Mouse (Mus musculus): Measurements from ENCODE around the gene Spop.

The Spop gene

DNA sequence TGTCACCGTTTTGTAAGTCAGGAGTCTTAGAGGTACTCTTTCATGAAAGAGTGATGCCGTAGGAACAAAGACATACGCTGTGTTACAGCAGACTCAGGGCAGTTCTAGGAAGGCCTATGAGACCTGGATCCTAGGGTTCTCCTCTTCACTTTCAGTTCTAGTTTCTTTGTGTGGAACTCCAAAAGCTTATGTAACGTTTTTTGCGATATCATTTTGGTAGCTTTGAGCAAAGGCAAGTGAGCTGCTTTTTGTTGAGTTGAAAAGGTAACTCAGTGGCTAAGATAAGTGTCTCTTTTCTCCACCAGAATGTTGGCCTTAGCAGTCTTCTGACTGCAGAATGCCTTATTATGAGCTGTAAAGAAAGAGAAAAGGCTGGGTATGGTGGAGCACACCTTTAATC lies 3.5 kb downstream of the Spop start:
- no peak for DNase-seq (ENCODE audit: low read depth, low spot score)

DNA sequence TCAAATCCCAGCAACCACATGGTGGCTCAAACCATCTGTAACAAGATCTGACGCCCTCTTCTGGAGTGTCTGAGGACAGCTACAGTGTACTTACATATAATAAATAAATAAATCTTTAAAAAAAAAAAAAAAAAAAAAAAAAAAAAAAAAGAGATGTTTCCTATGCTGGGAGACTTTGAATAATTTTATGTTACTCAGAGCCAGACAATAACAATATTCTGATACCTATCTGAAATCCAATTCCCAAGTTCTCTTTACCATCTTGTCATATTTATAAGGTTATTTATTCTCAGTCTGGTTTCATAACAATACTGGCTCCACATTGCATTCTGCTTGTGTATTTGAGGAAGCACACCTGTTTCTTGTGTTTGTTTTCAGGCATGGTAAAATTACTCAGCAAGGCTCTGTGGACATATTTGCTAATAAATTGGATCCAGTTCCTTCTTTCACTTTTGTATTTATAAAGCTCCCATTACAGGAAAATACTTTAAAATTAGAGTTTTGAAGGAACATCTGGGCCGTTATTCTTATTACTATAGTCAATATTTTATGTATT lies 7.1 kb downstream of the Spop start:
- DNase-seq (ENCODE audit: low read depth, low spot score), result no peak

DNA sequence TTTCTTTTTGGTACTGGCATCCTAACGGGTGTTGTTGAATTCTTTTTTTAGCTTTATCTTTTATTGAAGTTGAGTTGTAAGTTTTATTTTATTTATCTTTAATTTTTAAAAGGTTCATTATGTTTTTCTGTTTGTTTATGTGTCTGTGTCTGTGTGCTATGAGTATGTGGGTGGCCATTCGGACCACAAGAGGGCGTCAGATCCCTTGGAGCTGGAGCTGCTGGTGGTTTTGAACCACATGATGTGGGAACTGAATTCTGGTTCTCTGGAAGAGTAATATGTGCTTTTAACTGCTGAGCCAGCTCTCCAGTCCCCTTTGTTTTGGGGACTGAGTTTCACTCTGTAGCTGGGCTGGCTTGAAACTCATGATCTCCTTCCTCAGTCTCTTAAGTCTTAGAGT lies 9.6 kb downstream of the Spop start:
- DNase-seq (ENCODE audit: low read depth, low spot score), result no peak

DNA sequence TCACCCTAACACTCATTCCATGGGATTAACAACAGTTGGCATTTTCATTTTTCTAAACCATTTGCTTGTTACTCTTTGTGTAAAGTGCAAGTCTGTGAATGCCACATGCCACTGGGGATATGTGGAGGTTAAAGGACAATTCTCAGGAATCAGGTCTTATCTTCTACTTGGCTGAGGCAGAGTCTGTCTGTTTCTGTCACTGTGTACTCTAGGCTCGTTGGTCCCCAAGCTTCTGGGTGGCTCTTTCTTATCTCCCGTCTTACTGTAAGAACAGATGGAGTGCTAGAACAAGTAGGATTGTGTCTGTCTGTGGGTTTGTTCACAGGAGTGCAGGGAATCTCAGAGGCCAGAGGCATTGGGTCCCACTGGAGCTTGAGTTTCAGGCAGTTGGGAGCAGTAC lies 17.5 kb downstream of the Spop start:
- DNase-seq (ENCODE audit: low read depth, low spot score), result peak; percentile 21

DNA sequence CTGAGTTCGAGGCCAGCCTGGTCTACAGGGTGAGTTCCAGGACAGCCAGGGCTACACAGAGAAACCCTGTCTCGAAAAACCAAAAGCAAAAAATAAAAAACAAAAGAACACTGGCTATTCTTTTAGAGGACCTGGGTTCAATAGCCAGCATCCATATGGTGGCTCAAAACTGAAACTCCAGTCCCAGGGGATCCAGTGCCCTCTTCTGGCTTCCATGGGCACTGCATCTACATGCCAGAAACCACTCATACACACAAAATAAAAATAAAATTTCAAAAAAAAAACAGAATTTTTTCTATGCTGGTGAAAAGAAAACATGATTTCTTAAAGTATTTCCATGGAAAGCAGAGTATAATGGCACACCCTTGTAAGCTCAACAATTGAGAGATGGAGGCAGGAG lies 18.3 kb downstream of the Spop start:
- no peak for DNase-seq (ENCODE audit: low read depth, low spot score)

DNA sequence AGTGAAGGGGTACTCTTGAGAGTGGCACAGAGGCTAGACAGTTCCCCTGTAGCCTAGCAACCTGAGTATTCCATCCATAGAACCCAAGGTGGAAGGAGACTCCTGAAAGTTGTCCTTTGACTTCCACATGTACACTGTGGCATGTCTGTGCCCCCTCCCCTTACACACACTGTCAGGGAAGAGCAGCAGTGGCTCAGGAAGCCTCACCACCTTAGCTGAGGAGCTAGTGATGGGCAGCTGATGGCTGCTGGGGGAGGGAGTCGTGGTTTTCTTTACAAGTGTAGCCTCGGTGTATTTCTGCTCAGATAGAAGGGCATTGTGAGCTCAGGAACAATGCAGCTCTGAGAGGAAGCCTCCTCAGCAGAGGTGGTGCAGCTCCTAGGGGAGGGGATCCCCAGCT lies 31.5 kb downstream of the Spop start:
- no peak for DNase-seq (ENCODE audit: low read depth, low spot score)

DNA sequence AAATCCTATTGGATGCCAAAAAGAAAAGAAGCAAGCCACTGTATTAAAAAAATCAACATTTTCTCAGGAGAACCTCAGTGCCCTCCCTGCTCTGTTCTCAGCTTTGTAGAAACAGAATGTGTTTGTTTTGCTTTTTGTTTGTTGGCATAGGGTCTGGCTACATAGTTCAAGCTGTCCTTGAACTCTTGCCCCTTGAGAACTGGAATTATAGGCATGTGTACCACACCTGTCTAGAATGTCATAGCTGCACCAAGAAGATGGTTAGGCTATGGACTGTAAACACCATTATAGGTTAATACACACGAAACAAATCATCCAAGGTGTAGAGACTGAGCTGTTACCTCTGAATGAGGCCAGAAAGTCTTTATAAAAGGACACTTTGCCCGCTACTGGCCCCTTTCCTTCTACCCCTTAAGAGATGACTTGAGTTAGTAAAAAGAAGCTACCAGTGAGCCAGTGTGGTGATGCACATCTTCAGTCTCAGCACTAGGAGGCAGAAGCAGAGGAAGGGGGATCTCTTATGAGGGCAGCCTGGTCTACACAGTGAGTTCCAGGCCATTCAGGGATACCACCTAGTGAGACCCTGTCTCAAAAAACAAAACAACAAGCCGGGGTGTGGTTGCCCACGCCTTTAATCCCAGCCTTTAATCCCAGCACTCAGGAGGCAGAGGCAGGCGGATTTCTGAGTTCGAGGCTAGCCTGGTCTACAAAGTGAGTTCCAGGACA lies 32.9 kb downstream of the Spop start:
- DNase-seq (ENCODE audit: low read depth, low spot score), result no peak

DNA sequence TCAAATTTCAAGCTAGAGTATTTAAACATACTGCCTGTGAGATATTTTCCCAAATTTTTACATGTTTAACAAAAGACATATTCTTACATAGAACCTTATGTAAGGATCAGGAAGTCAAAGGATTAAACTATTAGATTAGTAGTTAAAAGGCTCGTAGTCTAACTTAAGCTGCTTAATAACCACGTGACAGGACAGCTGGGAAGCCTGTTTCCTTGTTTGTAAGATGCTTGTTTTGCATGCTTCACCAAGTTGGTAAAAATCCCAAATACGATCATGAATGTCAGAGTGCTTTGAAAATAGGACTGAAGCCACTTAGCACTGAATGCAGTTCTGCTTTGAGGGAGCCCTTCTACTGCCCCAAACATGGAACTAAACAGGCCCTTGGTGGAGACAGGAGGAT lies 34.5 kb downstream of the Spop start:
- DNase-seq (ENCODE audit: low read depth, low spot score), result no peak

DNA sequence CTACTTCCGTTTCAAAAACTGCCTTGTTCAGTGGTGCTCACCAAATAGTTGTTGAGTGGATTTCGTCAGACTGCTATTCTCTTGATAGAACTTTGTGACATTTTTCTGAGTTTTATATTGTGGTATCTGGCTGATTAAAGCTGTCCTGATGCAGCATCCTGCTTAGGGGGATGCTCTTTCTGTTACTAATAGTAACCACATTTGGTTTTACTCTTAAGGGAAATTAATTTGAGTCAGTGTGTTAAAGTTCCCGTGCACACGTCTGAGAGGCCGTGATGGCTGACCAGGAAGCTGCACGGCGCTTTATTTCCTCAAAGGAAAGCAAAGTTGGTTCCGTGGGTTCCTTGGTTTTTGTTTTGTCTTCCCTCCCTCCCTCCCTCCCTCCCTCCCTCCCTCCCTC lies 41.5 kb downstream of the Spop start:
- DNase-seq (ENCODE audit: low read depth, low spot score), result no peak

DNA sequence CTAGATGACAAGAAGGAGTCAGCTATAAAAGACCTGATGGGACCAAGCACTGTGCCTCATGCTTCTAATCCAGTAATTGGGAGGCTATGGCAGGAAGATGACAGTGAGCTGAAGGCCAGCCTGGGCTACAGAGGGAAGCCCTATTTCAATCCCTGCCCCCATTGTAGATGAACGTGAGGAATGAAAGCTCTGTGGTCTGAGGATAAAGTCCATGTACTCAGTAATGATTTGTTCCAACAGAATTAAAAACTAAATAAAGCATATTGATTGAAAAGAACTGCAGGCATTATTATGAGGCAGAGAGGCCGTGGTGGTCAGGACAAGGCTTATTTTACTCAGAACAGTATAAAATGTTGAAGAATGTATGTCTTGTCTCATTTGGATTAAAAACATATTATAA lies 47.0 kb downstream of the Spop start:
- DNase-seq (ENCODE audit: low read depth, low spot score), result no peak

DNA sequence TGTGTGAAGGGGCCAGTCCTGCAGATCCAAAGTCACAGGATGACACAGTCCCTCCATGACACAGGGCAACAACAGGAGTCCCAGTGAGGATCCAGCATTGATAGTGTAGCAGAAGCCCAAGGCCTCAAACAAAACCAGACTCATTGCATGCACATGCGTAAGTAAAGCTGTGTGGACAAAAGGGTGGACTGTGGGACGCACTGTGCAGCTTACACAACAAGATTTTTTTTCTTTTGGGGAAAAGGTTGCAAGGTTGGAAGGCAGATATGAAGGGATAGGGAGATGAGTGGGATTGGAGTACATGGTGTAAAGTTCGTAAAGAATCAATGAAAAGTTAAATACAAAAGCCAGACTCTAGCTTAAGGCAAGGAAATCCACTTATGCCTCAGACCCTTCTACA lies 48.3 kb downstream of the Spop start:
- DNase-seq (ENCODE audit: low read depth, low spot score), result no peak

DNA sequence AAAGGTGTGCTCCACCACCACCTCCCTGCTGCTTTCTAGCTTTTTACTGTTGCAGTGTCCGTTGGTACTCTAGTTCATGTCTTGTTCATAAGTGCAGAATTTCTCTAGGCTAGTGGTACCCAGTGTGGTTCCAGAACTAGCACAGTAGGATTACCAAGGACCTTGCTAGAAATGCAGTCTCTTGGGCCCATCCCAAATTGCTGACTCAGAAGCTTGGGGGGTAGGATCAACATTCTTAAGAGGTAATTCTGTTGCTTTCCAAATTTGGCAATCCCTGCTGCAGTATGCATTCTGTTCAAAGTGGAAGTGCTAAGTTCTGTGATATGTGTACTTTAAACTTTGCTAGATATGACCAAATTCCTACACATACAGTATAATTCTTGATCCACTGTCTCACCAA lies 53.9 kb downstream of the Spop start:
- DNase-seq (ENCODE audit: low read depth, low spot score), result peak; percentile 28

DNA sequence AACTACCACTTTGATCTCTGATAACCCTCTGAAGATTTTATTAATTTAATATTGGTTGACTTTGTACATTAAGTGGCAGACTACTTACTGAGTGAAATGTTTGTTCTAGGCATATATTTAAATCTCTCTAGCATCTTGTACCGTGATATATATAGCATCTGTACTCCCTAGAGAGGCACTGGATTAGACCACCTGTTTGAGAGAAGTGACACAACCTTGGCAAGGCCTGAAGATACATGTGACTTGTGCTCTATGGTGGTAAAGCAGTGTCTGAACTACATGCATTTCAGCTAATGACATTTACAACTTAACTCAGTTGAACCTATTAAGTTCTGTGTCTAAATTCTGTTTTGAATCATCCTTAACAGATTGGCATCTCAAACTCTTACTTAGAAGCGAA lies 59.1 kb downstream of the Spop start:
- no peak for DNase-seq (ENCODE audit: low read depth, low spot score)

DNA sequence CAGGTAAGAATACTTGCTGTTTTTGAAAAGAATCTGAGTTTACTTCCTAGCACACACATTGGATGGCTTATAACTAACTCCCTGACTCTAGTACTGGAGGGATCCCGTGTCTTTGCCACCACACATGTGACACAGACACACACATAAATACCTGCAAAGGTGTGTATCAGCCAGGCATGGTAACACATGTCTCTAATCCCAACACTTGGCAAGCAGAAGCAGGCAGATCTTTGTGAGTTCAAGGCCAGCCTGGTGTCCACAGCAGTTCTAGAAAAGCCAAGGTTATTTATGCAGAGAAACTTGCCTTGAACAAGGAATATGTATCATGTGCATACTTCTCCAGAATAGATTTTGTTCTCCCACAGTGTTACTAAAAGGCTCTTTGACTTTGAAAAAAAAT lies 59.6 kb downstream of the Spop start:
- DNase-seq (ENCODE audit: low read depth, low spot score), result no peak

DNA sequence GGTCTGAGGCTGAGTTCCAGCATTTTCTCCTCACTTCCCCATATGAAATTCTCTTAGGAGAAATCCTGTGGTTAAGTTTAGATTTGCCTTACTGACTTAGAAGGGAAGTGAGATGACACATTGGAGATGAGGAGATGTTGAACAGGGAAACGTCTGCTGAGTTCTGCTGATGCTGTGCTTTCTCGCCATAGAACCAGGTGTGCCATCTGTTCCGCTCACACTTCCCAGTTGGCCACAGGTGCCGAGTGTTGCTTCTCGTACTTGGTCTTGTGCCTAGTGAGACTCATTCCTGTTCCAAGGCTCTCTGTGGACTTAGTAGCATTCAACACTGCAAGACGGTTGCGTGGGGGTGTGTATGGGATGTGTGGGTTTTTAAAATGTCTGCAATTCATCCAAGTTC lies 62.4 kb downstream of the Spop start:
- DNase-seq (ENCODE audit: low read depth, low spot score), result peak; percentile 94

DNA sequence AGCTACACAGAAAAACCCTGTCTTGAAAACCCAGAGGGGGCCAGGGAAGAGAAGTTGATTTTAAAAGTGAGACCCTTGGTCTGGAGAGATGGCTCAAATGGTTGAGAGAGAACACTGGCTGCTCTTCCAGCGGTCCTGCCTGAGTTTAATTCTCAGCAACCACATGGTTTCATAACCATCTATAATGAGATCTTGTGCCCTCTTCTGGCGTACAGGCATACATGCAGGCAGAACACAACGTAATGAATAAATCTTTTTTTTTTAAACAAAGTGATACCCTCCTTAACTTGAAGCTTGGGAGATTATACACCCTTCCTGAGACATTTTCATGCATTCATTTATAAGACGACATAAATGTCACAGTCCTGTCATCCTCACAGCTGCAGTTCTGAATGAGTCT lies 65.6 kb downstream of the Spop start:
- no peak for DNase-seq (ENCODE audit: low read depth, low spot score)

DNA sequence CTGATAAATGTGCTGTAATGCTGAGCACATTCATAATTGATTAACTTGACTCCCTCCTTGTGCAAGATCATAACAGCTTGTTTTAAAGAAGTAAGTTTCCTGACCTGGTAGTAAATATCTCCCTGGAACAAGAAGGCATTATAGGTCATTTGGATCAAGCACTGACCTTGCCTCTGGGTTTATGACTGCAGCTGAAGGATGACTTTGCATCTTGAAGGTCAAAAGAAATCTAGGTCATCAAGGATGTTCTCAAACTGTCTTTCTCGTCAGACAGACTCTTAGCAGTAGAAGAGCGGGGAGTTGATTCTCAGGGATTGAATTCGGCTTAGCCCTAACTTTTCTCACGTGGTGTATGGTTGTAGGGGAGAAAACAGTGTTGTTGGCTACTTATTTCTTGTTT lies 66.8 kb downstream of the Spop start:
- no peak for DNase-seq (ENCODE audit: low read depth, low spot score)

DNA sequence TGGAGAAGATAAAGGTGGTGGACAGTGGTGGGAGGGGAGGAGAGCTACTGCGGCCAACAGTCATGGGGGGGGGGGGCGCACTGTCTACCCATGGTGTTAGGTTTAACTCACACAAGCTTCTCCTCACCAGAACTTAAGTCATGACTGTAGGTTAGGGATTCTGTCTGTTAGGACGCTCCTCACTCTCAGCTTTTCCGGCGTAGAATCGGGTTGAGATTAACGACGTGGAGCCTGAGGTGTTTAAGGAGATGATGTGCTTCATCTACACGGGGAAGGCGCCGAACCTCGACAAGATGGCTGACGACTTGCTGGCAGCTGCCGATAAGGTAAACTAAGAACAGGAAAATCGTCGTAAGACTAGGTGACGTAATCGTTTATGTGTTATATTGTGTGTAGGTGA lies 71.8 kb downstream of the Spop start:
- no peak for DNase-seq (ENCODE audit: low read depth, low spot score)

DNA sequence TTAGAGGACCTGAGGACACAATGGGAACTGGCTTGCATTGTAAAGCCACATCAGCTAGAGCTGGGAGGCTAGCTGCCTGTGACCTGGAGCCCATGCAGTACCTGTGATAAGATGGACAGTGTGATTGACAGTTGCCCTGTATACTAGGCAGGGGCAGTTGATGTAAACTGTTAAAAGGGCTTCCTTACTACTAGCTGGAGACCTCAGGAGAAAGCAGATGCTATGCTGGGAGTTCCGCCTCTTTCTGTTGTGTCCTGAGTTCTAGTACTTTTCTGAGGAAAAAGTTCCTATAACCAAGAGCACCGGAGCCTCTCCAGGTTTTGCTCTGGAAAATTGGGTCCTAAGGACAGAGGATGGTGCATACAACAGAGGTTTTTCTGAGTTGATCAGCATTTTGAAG lies 73.4 kb downstream of the Spop start:
- DNase-seq (ENCODE audit: low read depth, low spot score), result no peak

DNA sequence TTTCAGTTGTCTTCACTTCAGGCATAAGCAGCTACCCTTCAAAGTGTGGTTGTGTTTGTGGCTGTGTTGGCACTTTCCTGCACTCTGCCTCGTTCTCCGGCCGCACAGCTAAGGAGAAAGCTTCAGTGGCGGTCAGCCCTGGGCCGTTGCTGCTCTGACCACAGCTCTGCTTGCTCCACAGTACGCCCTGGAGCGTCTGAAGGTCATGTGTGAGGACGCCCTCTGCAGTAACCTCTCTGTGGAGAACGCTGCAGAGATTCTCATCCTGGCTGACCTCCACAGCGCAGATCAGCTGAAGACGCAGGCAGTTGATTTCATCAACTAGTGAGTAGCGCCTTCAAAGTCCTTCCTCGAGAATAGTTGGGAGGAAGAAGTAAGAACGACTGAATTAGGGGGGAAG lies 76.2 kb downstream of the Spop start:
- DNase-seq (ENCODE audit: low read depth, low spot score), result no peak

DNA sequence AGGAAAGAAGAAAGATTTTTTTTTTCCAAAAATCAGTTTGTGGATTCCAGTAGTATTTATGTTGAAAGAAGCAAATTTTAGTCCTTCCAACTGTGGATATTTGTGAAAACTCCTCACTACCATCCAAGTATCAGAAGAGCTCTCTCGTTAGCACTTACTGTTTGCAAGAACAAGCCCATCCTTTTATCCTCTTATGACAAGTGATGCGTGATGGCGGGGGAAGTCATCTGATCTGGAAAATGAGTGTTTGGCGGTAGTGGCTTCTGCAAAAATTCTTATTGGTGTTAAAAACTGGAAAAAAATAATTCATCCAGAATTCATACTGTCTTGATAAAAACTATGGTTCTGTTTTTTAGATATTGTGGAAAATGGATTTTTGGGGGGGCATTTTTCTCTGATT lies 78.4 kb downstream of the Spop start:
- no peak for DNase-seq (ENCODE audit: low read depth, low spot score)

DNA sequence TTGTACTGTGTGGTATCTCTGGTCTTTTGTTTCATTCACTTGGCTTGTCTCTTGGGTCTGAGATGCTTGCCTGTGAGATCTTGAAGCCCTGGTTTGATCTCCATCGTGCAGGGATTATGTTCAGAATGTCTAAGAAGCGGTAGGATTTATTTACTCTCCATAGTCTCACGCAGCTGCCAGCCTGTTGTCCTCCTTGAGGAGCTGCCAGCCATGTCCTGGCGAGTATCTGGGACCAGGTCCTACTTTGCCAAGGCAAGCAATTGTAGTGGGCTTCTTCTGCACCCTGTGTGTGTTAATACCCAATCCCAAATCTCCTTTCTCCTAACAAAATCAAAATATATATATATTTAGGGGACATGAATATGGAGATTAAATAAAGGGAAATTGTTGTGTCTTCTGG lies 79.1 kb downstream of the Spop start:
- DNase-seq (ENCODE audit: low read depth, low spot score), result no peak

DNA sequence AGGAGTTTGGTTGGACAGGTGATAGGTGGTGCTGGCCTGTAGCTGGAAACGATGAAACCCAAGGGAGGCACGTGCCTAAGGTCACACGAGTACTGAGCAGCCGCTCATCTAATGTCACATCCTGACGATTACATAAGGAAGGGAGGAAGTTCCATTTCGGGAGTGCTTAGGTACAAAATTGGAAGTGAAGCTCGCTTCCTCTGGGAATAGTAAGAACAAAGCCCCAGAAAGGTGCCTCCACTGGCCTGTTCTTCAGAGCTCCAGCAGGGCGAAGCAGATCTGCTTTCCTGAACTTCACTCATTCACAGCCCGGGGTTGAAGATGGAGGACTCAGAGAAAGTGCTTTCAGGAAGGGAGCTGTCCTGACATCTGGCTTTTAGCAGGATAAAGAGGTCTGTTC lies 80.1 kb downstream of the Spop start:
- no peak for DNase-seq (ENCODE audit: low read depth, low spot score)

DNA sequence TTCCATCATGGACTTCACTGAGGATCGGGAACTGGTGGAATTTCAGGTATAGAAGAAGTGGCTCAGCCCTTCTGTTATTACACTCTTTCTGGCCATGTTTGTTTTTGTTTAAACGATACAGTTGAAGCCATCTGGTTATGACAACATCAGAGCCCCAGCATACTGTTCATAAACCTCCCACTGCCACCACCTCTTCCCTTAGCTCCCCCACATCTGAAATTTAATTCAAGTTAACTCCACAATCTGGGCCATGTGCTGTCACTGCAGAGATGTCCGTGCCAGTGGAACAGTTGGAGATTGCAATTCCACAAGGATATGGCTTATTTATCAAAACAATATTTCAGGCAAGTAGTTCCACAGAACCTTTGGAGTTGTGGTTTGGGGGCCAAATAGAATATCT lies 80.5 kb downstream of the Spop start:
- DNase-seq (ENCODE audit: low read depth, low spot score), result peak; percentile 61
